Mouse (Mus musculus) midbrain, embryonic 10.5 days (tissue): ENCODE results near the gene Scube1. TPM values are rescaled to one million over a fixed set of nuclear protein-coding genes. Genes with fewer than 3 reads are reported as not detected.

Experiments
- DNase-seq: peaks from one replicate; pipeline ENCODE4 v3.0.0-alpha.2; 2017; ENCODE audit warnings: low spot score
- H3K27ac ChIP-seq: fragments of 300-500 bp; sonication (generic); replicated peaks from 2 replicates; pipeline ENCODE4 v1.5.1; 2016; ENCODE audit warnings: mild to moderate bottlenecking
- H3K27me3 ChIP-seq: fragments of 300-500 bp; sonication (generic); 2 replicates; pipeline ENCODE4 v1.6.1; 2016; ENCODE audit warnings: low read depth, mild to moderate bottlenecking; ENCODE audit not compliant: poor library complexity, severe bottlenecking
- H3K36me3 ChIP-seq: fragments of 300-500 bp; sonication (generic); 2 replicates; pipeline ENCODE4 v1.6.1; 2016; ENCODE audit warnings: mild to moderate bottlenecking, moderate library complexity
- H3K4me1 ChIP-seq: fragments of 300-500 bp; sonication (generic); 2 replicates; pipeline ENCODE4 v1.6.1; 2016
- H3K4me3 ChIP-seq: fragments of 300-500 bp; sonication (generic); 2 replicates; pipeline ENCODE4 v1.5.1; 2016; ENCODE audit warnings: mild to moderate bottlenecking, moderate library complexity
- H3K9me3 ChIP-seq: fragments of 300-500 bp; sonication (generic); replicated peaks from 2 replicates; pipeline ENCODE4 v1.6.1; 2016; ENCODE audit warnings: mild to moderate bottlenecking
- WGBS: fragments of 180-500 bp; shearing (Covaris S2); methylation state at CpG from one replicate; pipeline ENCODE4 v1.1.7; 2016; 5-methylcytosine and 5-hydroxymethylcytosine counted together
- polyA plus RNA-seq: library from polyadenylated mRNA; unstranded; fragments of >200 nt; fragmentation: Nextera tagmentation; extraction: Ambion mirVana; gene quantifications from 2 replicates; pipeline ENCODE4 v1.2.1, GENCODE M21; 2016

Gene Scube1
- polyA plus RNA-seq, 1 experiment from 2014 or later, result 74.8 TPM

GRCm38 (mm10) chr15:83565434-83565833 lies 159.4 kb downstream of the Scube1 start:
- H3K4me3 ChIP-seq, result no peak overlapping the region
- H3K36me3 ChIP-seq, result no peaks in the 10 kb centered on the region
- WGBS, result 85% methylated on average over 3 of the region's 3 CpGs
- no peak overlapping the region for H3K27ac ChIP-seq
- H3K27me3 ChIP-seq, result peaks cover 33% of the 10 kb centered on the region
- H3K4me1 ChIP-seq, result peaks cover 26% of the 10 kb centered on the region
- no peaks in the 10 kb centered on the region for H3K9me3 ChIP-seq
- no peak for DNase-seq

DNA sequence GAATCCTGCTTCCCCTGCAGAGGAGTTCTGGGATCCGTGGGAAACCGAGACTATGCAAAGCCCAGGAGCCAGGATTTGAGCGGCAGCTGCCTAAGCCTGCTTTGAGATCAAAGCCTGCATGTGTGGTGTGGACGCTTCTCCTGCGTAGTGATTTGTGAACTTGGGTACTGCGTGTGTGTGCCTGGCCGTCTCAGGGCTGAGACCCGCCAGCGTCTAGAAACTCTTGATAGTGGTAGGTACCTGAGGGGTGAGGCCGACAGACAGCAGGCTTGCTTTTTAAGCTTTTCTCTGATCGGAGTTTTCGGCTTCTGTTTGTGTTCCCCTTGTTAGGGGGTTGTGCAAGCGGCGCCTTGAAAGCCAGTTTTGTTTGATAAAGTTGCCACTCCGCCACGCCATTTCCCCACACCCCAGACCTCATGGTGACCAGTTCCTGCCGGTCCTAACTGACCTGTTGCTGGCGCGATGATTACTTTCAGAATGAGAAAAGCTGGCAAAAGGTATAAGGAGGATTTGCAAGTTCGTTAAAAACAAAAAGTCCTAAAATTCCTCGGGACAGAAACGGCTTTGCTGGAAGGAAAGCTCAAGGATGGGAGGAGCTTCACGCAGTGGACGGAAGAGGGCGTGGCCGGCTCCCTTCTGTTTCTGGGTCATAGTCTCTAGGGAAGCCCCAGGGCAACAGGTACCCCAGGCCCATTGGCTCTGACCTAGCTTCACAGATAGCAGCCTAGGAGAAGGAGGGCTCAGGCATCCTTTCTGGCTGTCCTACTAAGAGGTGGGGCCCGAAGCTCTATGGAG lies 160.8 kb downstream of the Scube1 start:
- peak; percentile 63 for DNase-seq
- peaks cover 33% of the 10 kb centered on the region for H3K27me3 ChIP-seq
- no peaks in the 10 kb centered on the region for H3K36me3 ChIP-seq
- H3K27ac ChIP-seq, result peak overlapping the region; percentile 80
- WGBS, result 2% methylated on average over 27 of the region's 27 CpGs
- peak overlapping the region; percentile 61 for H3K4me3 ChIP-seq
- peaks cover 26% of the 10 kb centered on the region for H3K4me1 ChIP-seq
- no peaks in the 10 kb centered on the region for H3K9me3 ChIP-seq

GRCm38 (mm10) chr15:83563327-83563856 lies 161.4 kb downstream of the Scube1 start, which contains the start of the genes Tspo and Mcat:
Gene Tspo, plus strand, starts transcription at chr15:83563592.
Gene Mcat, minus strand, starts transcription at chr15:83563787.
- peaks cover 33% of the 10 kb centered on the region for H3K27me3 ChIP-seq
- peaks cover 26% of the 10 kb centered on the region for H3K4me1 ChIP-seq
- no peaks in the 10 kb centered on the region for H3K9me3 ChIP-seq
- under 1% methylated on average over 28 of the region's 28 CpGs for WGBS
- no peaks in the 10 kb centered on the region for H3K36me3 ChIP-seq
- no peak for DNase-seq
- peak within 1 kb of the TSS; percentile 61 for H3K4me3 ChIP-seq
- peak within 1 kb of the TSS; percentile 80 for H3K27ac ChIP-seq

DNA sequence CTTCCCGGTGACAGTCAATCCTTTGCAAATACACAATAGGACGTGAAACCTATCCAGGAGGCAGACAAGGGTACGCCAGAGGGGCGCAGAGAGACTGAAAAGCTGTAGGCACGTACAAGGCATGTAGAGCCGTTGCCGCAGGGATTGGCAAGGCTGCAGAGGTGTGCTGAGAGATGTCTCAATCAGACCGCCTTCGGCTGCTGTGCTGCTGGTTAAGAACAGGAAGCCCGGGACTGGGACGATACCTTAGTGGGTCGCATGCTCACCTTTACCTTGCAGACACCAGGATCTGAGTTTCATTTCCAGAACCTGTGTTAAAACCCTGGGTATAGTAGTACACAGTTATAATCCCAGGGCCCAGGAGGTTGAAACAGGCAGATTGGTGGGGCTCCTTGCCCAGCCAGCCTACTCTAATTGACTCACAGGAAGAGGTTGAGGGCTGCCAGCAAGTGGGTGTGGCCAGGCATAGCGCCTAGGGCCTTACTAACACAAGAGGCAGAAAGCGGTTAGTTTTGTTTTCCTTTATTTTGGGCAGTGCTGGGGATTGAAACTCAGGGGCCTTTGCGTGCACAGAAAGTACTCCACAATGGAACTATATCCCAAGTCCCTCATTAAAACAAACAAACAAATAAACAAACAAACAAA lies 162.1 kb downstream of the Scube1 start:
- no peaks in the 10 kb centered on the region for H3K36me3 ChIP-seq
- WGBS, result 32% methylated on average over 15 of the region's 15 CpGs
- peak; percentile 37 for DNase-seq
- H3K9me3 ChIP-seq, result no peaks in the 10 kb centered on the region
- no peak overlapping the region for H3K27ac ChIP-seq
- H3K4me1 ChIP-seq, result peaks cover 26% of the 10 kb centered on the region
- H3K27me3 ChIP-seq, result peaks cover 33% of the 10 kb centered on the region
- peak overlapping the region; percentile 61 for H3K4me3 ChIP-seq

- H3K27ac ChIP-seq, result no peak overlapping the region
- H3K27me3 ChIP-seq, result peaks cover 30% of the 10 kb centered on the region
- H3K4me3 ChIP-seq, result no peak overlapping the region
- no peaks in the 10 kb centered on the region for H3K9me3 ChIP-seq
- H3K36me3 ChIP-seq, result no peaks in the 10 kb centered on the region
- H3K4me1 ChIP-seq, result peaks cover 23% of the 10 kb centered on the region
- DNase-seq, result no peak
- 72% methylated on average over 5 of the region's 5 CpGs for WGBS
Measured at GRCm38 (mm10) chr15:83560941-83561477, 163.8 kb downstream of the Scube1 start.

DNA sequence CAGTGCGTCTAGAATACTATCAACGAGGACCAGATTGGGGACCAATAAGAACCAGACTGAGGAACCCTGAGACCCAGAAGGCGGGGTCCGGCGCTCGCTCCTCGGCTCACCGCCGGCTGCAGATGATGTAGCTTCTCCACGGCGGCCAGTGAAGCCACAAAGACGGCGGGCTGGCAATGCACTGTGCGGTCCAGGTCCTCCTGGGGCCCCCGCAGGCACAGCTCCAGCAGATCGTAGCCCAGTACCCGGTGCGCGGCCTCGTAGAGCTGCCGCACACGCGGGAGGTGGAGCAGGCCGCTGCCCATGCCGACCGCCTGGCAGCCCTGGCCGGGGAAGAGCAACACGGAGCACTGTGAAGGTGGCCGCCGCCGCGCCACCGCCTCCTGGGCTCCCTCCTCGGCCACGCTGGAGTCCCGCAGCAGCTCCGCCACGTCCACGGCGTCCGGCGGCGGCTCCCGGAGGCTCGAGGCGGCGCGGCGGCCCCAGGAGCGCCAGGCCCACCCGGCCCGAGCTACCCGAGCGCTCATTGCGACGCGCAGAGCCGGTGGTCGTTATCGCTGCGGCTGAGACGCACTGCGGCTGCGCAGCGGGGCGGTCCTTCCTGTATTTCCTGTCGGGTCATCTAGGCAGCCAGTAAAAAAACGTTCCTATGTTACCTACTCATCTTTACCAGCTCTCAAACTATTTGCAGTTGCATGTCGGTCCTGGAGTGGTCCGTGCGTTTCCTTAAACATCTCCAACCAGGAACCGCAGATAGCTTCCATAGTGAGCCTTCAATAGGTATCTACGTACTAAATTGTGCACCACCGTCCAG lies 169.5 kb downstream of the Scube1 start:
- Histone ChIP-seq H3K9me3 (no peaks in the 10 kb centered on the region; the same call in 1 of the 2 replicates), H3K27ac (peak overlapping the region; percentile 97), H3K4me3 (peak overlapping the region; percentile 94), H3K4me1 (peaks cover 15% of the 10 kb centered on the region), H3K36me3 (peaks cover 34% of the 10 kb centered on the region), H3K27me3 (no peaks in the 10 kb centered on the region)
- peak; percentile 89 for DNase-seq
- under 1% methylated on average over 69 of the region's 74 CpGs for WGBS

Other genes starting within 250 kb of the Scube1 start
- gene Ttll1, start 214.1 kb downstream of the Scube1 start, polyA plus RNA-seq, result 34.3 and 42.6 TPM in 2 replicates
- 2.9 and 3.1 TPM in 2 replicates for gene Bik, start 198.2 kb downstream of the Scube1 start, polyA plus RNA-seq
- gene Tspo, start 161.4 kb downstream of the Scube1 start, polyA plus RNA-seq, result 35.6 and 41.4 TPM in 2 replicates
- 44.7 and 46.2 TPM in 2 replicates for gene Mcat, start 161.2 kb downstream of the Scube1 start, polyA plus RNA-seq
- 57.0 and 57.4 TPM in 2 replicates for gene Ttll12, start 129.9 kb downstream of the Scube1 start, polyA plus RNA-seq
- 8.4 and 10.7 TPM in 2 replicates for gene Mpped1, start 54.4 kb upstream of the Scube1 start, polyA plus RNA-seq